Mouse (Mus musculus) limb, embryonic 14.5 days (tissue): ENCODE results near the gene Mrpl18. TPM values are rescaled to one million over a fixed set of nuclear protein-coding genes. Genes with fewer than 3 reads are reported as not detected.
"Not testable (repeated sequence)": the region's sequence is repeated elsewhere in the genome, so short reads cannot be mapped to it uniquely, and the experiment has no call there.

Source experiments
- ATAC-seq: fragments of 200-750 bp; cut with Nextera tagmentation; 2 replicates; pipeline ENCODE4 v1.8.0; 2017; ENCODE audit warnings: low read depth, moderate number of reproducible peaks, moderate TSS enrichment; ENCODE audit not compliant: low FRiP score
- DNase-seq: peaks from one replicate; pipeline ENCODE4 v3.0.0-alpha.2; 2015; ENCODE audit warnings: low spot score
- H3K27ac ChIP-seq: fragments of 300-500 bp; sonication (generic); replicated peaks from 2 replicates; pipeline ENCODE4 v1.5.1; 2014; ENCODE audit warnings: low read depth, mild to moderate bottlenecking, low read length, moderate library complexity, mixed read lengths
- H3K27me3 ChIP-seq: fragments of 300-500 bp; sonication (generic); 2 replicates; pipeline ENCODE4 v1.6.1; 2014; ENCODE audit warnings: low read length, mixed read lengths; ENCODE audit not compliant: control insufficient read depth, insufficient read depth
- H3K36me3 ChIP-seq: fragments of 300-500 bp; sonication (generic); 2 replicates; pipeline ENCODE4 v1.6.1; 2014; ENCODE audit warnings: mild to moderate bottlenecking, low read length, moderate library complexity, mixed read lengths; ENCODE audit not compliant: control insufficient read depth, insufficient read depth
- H3K4me1 ChIP-seq: fragments of 300-500 bp; sonication (generic); 2 replicates; pipeline ENCODE4 v1.6.1; 2014; ENCODE audit warnings: antibody characterized with exemption, low read length, mixed read lengths; ENCODE audit not compliant: control insufficient read depth, insufficient read depth
- H3K4me2 ChIP-seq: fragments of 300-500 bp; sonication (generic); replicated peaks from 2 replicates; pipeline ENCODE4 v1.6.1; 2014; ENCODE audit warnings: low read depth, mild to moderate bottlenecking, low read length, moderate library complexity; ENCODE audit not compliant: severe bottlenecking
- H3K4me3 ChIP-seq: fragments of 300-500 bp; sonication (generic); replicated peaks from 2 replicates; pipeline ENCODE4 v1.5.1; 2014; ENCODE audit warnings: low read length
- H3K9ac ChIP-seq: fragments of 300-500 bp; sonication (generic); 2 replicates; pipeline ENCODE4 v1.6.1; 2014; ENCODE audit warnings: mild to moderate bottlenecking, low read depth, low read length, moderate library complexity; ENCODE audit not compliant: severe bottlenecking
- H3K9me3 ChIP-seq: fragments of 300-500 bp; sonication (generic); 2 replicates; pipeline ENCODE4 v1.6.1; 2016; ENCODE audit warnings: low read length; ENCODE audit not compliant: control insufficient read depth
- POLR2A ChIP-seq: fragments of 200-500 bp; IDR thresholded peaks from 2 replicates; pipeline ENCODE4 v1.8.0; 2012; ENCODE audit warnings: inconsistent platforms, mild to moderate bottlenecking, moderate library complexity, borderline replicate concordance; ENCODE audit not compliant: insufficient read depth, insufficient read length; ENCODE audit errors: extremely low read depth
- WGBS: fragments of 180-500 bp; shearing (Covaris S2); extraction: QIAGEN DNeasy Blood & Tissue Kit; methylation state at CpG from one replicate; pipeline ENCODE4 v1.1.7; 2014; 5-methylcytosine and 5-hydroxymethylcytosine counted together
- polyA plus RNA-seq, 2 experiments: library from polyadenylated mRNA; depleted of rRNA in 1 of 2; stranded (reverse) in 1 of 2; unstranded in 1 of 2; fragments of >200 nt; fragmentation: Nextera tagmentation in 1 of 2; extraction: Ambion mirVana in 1 of 2; gene quantifications; 2 replicates each; pipeline versions ENCODE4 v1.2.1 to v1.2.3; 2012 to 2014

The Mrpl18 gene
- polyA plus RNA-seq, 2 experiments: 66.4 to 127 TPM

- DNase-seq: no peak
- H3K4me3 ChIP-seq: no peak overlapping the region
- no peak overlapping the region for H3K9ac ChIP-seq
- 0 out of 2 replicates have a peak, but pooled peaks cover 3% of the 10 kb centered on the region for H3K4me1 ChIP-seq
- H3K36me3 ChIP-seq: peaks cover 7% of the 10 kb centered on the region
- H3K9me3 ChIP-seq: no peaks in the 10 kb centered on the region
- H3K27me3 ChIP-seq: no peaks in the 10 kb centered on the region
- no peak for TF ChIP-seq POLR2A
- ATAC-seq: no peak
- H3K4me2 ChIP-seq: no peak overlapping the region
- no peak overlapping the region for H3K27ac ChIP-seq
- 52% methylated on average over 2 of the region's 2 CpGs for WGBS
These were observed 21.9 kb upstream of the Mrpl18 start for GRCm38 (mm10) chr17:12938077-12938476.

- DNase-seq: no peak
- no peak for ATAC-seq
- Histone ChIP-seq H3K9me3 (no peaks in the 10 kb centered on the region), H3K4me1 (0 out of 2 replicates have a peak, but pooled peaks cover 3% of the 10 kb centered on the region), H3K9ac (no peak overlapping the region), H3K27ac (no peak overlapping the region), H3K4me3 (no peak overlapping the region), H3K4me2 (no peak overlapping the region), H3K27me3 (no peaks in the 10 kb centered on the region), H3K36me3 (peaks cover 2% of the 10 kb centered on the region; the same call in 1 of the 2 replicates)
- no peak for TF ChIP-seq POLR2A
- WGBS: 77% methylated on average over 2 of the region's 2 CpGs
These were observed 21.3 kb upstream of the Mrpl18 start for GRCm38 (mm10) chr17:12937412-12937970.

GRCm38 (mm10) chr17:12935719-12936118, 19.6 kb upstream of the Mrpl18 start:
- Histone ChIP-seq H3K27me3 (no peaks in the 10 kb centered on the region), H3K9me3 (no peaks in the 10 kb centered on the region), H3K4me1 (0 out of 2 replicates have a peak, but pooled peaks cover 3% of the 10 kb centered on the region), H3K27ac (no peak overlapping the region), H3K4me3 (no peak overlapping the region), H3K9ac (no peak overlapping the region), H3K4me2 (no peak overlapping the region), H3K36me3 (no peaks in the 10 kb centered on the region)
- DNase-seq (no peak), ATAC-seq (no peak)
- WGBS: 51% methylated on average over 4 of the region's 4 CpGs
- TF ChIP-seq POLR2A: no peak

- WGBS: 86% methylated on average over 5 of the region's 5 CpGs
- not testable (repeated sequence) for H3K36me3 ChIP-seq, H3K9me3 ChIP-seq, H3K27me3 ChIP-seq, H3K4me2 ChIP-seq, DNase-seq, H3K4me1 ChIP-seq, H3K27ac ChIP-seq, ATAC-seq, H3K9ac ChIP-seq, H3K4me3 ChIP-seq
These were observed 15.4 kb upstream of the Mrpl18 start for GRCm38 (mm10) chr17:12931576-12931975.

- no peak for ATAC-seq
- no peak for TF ChIP-seq POLR2A
These were observed 9.6 kb upstream of the Mrpl18 start for GRCm38 (mm10) chr17:12925703-12926180.

More at GRCm38 (mm10) chr17:12925703-12926180, 9.6 kb upstream of the Mrpl18 start:
- Histone ChIP-seq H3K27me3 (no peaks in the 10 kb centered on the region), H3K4me1 (no peaks in the 10 kb centered on the region), H3K36me3 (peaks cover 56% of the 10 kb centered on the region), H3K9me3 (no peaks in the 10 kb centered on the region), H3K27ac (no peak overlapping the region), H3K9ac (no peak overlapping the region), H3K4me2 (no peak overlapping the region), H3K4me3 (no peak overlapping the region)
- DNase-seq: no peak
- WGBS: 83% methylated on average over 8 of the region's 8 CpGs
